Mouse (Mus musculus) c-Kit-positive CD71-positive TER-119-negative erythroid progenitor cells, embryonic 14.5 days (primary cell): ENCODE data around the gene Prune2.

Experiments
- DNase-seq: peaks from one replicate; pipeline ENCODE4 v3.0.0-alpha.2; 2013; ENCODE audit warnings: low read depth

Gene Prune2

GRCm38 (mm10) chr19:16955613-16956271 lies at the start of gene Prune2:
TSS of gene Prune2 (plus strand) at chr19:16956118.
- peak; percentile 34 for DNase-seq

DNA sequence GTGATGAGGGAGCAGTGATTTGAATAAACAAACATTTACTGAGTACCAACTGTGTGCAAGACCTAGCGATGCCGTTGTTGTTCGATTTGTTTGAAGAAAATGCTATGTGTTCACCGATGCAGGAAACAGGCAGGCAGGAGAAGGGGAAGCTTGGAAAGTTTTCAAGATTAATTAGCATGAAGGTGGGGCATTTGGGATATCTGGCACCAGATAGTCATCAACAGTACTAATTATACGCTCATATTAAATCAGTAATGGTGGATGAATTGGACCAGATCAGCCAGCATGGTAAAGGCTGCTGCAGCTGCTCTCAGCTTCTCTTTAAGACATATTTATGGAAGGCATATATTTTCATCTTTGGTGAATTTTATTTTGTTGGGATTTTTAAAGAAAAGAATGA lies 44.4 kb upstream of the Prune2 start:
- DNase-seq: no peak

GRCm38 (mm10) chr19:16924516-16924915 lies 31.4 kb upstream of the Prune2 start:
- no peak for DNase-seq

DNA sequence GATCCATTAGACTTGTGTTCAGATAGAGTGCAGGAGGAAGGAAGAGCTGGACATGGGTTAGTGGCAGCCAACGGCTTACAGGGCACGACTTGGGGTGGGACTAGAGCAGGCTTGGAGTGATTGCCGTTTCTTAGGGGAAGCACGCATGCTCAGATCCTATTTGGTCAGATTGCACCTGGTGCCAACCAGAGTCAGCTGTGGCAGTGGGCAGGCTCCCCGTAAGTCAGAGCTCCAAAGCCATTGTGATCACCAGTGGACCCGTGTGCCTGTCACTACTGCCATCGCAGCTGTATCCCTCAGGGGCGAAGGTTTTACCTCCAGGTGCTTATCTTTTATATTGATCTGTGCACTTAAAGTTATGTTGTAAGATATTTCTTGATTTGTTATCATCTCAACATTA lies 21.3 kb upstream of the Prune2 start:
- DNase-seq: no peak

- no peak for DNase-seq
Observed at GRCm38 (mm10) chr19:16948794-16949313, 7.1 kb upstream of the Prune2 start.

- DNase-seq: no peak
Observed at GRCm38 (mm10) chr19:16949341-16949740, 6.6 kb upstream of the Prune2 start.

DNA sequence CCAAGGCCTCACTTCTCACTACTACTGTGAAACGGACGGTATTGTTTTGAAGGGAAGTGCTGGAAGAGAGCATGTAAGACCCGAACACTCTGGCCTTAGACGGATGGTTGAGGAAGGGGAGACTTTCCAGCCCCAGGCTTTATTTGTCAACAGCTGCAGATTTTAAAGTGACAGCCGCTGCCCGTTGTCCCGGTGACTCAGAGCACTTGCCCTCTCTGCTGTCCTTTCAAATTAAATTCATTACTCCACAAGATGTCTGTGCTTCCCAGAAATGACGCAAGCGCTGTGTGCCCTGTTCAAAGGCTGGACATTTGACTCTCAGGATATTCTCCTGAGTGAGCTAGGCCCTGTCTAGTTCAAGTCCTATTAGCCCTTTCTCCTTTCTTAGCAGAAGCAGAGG lies 5.9 kb upstream of the Prune2 start:
- no peak for DNase-seq

DNA sequence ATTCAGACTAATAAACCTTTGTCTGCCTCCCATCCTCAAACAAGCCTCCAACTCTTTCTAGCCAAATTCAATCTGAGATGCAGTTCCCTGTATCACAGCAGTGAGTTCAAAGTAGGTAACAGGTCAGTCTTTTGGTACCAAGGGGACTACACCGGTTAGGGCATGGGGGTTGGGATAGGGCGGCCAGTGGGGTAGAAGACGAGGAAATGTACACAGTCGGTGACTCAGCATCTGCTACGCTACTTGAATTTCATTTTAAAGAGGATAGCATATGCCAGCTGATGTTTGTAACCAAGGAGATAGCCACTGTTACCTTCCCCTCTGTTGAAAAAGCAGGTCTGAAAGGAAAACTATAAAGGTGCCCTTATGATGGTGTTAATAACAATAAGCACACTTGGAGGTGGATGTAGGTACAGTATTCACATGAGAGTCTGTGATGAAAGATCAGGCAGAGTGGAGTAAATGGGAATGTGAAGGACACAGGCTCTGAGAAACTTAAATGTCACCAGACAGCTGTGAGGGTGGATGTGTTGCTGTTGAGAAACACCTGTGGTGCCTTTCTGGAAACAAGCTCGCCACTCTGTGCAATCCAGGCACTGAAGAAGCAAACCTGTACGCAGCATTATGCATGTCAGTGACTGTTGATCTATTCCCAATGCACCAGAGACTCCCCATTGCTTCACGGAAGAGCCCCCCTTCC lies 5.1 kb upstream of the Prune2 start:
- no peak for DNase-seq

DNA sequence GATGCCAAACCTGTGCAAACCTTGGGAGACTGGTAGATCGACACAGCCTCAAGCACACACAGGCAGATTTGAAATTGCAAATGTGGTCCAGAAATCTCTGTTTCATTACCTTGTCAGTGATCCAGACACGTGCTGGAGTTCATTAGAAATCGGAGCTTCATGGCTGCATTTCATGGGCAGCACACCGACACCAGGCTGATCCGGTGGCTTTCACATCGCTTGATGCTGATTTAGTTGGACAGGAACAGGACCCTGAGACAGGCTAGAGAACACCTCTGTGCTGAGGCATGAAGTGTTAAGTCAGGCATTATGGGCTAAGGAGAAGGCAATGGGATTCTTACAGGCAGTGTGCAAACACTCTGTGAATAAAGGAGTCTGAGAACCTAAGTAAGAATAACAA lies 1.2 kb upstream of the Prune2 start:
- no peak for DNase-seq

GRCm38 (mm10) chr19:16955231-16955612 lies 696 bp upstream of the Prune2 start:
- DNase-seq: no peak

- DNase-seq: no peak
Observed at GRCm38 (mm10) chr19:16956319-16956718, 401 bp downstream of the Prune2 start.

DNA sequence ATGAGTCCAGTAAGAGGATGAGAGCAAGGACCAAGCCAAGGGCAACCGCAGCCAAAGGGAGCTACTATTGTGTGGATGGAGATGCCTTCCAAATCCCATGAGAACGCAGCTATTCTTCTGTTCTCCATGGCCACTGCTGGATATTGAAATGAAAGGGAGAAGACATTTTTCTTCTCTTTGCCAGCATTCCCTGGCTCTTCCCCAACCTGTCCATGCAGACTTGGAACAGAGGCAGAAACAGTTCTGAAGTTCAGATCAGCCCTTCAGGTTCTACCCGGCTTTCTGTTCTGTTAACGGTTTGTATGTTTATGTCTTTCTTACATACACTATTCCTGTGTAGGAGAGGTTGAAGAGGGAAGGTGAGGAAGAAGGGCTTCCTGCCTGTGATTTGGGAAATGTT lies 3.1 kb downstream of the Prune2 start:
- DNase-seq: no peak

DNA sequence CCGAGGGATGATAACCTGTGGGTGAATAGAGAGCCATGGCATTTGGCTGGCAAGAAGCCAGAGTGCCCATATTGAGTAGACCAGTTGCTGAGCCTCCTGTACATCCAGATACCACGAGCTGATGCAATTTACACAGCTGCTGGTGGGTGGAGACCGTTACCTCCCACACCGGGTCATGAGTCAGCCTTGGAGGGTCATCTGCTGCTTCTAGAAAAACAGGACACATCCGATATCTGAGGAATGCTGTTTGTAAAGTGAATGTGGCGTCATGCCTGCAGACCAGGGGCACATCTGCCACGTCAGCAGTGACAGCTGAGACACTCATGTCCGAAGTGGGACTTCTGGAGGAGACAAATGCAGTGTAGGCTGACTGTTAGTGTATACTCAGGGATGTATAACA lies 3.6 kb downstream of the Prune2 start:
- no peak for DNase-seq

- DNase-seq: no peak
Observed at GRCm38 (mm10) chr19:16961036-16961435, 5.1 kb downstream of the Prune2 start.

DNA sequence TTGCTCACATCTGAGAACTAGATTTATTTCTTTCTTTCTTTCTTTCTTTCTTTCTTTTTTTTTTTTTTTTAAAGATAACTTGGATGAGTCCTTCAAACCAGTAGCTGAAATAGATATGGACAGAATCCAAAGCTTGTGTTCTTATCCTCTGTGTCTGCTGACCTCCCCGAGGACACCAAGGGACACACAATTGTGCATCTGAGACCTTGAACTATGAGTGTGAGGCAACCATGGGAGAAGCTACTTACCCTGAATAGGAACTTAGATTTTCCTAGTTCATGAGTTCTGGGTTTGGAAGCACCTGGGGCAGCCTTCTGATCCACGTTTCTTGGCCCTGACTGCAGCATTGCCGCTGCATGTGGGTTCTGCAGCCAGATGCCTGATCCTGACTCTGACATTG lies 7.3 kb downstream of the Prune2 start:
- DNase-seq: no peak

DNA sequence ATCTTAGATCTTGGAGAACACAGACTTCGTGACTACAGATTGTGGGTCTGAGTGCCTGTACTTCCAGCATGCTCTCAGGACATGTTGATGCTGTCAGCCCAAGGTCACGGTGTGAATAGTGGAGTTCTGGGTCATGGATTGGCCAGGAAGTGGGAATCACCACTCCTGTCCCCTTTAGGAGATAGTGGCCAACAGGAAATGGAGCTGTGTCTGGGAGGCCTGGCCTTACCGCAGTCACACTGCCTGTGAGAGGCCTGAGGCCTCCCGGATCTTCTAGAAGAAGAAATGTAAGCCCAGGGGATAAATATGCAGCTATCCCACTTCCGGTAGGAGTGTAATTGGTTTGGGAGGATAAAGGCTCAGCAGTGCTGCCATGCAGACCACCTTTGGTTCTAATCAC lies 12.8 kb downstream of the Prune2 start:
- no peak for DNase-seq

- DNase-seq: no peak
Observed at GRCm38 (mm10) chr19:16970612-16971011, 14.7 kb downstream of the Prune2 start.

DNA sequence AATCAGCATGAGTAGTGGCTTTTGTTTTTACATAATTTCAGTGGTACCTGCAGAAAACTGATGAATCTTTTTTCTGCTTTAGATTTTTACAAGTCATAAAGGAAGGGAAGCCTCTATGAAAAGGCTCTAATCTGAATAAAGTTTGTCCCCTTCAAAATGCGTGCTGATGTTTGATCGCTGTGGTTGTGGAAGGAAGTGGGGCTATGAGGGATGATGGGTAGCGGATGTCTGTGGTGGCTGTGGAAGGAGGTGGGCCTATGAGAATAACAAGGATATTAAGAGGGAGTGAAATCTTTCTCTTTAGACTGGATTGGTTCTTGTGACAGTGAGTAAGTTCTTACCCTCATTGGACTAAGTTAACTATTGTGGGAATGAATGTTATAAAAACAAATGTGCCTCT lies 23.0 kb downstream of the Prune2 start:
- DNase-seq: no peak

GRCm38 (mm10) chr19:16981743-16982142 lies 25.8 kb downstream of the Prune2 start:
- DNase-seq: no peak

DNA sequence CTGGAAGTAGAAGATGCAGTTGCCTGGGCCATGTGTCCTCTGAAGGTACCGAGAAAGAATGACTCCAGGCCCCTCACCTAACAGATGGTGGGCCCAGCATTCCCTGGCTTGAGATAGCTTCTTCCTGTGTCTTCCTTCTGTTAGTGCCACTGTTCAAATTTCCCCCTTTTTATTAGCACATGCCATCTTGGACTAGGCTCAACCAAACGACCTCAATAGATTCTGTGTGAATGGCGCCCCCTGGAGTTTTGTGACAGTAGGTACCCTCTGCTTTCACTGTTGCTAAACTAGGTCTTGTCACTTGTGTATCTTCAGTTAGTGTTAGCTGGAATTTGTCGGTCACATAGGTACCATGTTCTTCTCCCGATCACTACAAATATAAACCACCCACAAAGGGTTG lies 29.0 kb downstream of the Prune2 start:
- DNase-seq: peak; percentile 32

DNA sequence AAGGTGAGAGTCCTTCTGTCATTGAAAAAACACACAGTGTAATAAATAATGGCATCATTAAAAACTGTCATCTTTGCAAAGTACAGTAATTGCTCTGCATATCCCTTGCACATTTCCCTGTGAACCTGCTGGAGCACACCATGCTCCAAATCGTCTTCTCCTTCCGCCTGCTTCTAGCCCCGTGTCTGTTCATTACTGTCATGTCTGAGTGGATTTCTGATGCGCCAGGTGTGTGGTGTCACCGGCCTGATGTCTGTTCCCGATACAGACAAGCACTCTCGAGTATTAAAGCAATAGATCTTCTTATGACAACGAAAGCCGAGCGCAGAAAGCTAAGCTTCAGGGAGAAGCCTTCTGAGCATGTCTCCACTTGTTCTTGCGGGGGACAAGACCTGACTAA lies 32.1 kb downstream of the Prune2 start:
- no peak for DNase-seq

GRCm38 (mm10) chr19:16992151-16992550 lies 36.2 kb downstream of the Prune2 start:
- peak; percentile 34 for DNase-seq

DNA sequence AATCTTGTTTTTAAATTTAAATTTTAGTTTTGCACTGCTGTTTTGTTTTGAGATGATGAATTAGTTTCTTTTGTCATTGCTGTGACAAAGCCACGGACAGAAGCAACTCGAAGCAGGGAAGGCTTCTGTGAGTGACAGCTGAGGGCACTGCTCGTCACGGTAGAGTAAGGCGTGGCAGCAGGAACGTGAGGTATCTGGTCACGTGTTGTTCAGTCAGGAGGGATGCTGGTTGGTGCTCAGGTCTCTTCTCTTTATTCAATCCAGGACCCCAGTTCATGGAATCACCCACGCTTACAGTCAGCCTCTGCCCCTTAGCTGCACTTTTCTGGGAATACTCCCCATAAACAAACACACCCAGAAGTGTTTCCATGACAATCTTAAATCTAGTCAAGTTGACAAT lies 38.3 kb downstream of the Prune2 start:
- DNase-seq: no peak

DNA sequence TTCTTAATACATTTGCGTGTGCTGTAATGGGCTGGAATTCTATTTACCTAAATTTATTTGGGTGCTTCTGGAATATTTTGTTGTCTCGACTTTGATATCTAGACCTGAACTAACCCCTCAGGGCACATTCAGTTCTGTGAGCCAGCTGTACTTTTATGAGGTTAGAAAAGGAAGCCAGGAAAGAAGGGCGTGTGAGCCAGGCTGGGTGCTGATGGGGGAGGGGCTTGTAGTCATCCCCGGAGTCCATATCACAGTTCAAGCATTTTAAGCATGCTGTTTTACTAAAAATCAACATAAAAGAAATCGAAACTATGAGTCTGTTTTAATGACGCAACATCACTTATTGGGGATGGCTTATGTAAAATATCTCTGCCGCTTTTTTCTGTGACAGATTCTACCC lies 42.0 kb downstream of the Prune2 start:
- no peak for DNase-seq
